Mouse (Mus musculus) lung, embryonic 14.5 days (tissue): ENCODE data around the gene Ccnc. TPM values are rescaled to one million over a fixed set of nuclear protein-coding genes. Genes with fewer than 3 reads are reported as not detected.

Source experiments
- ATAC-seq: fragments of 200-750 bp; cut with Nextera tagmentation; 2 replicates; pipeline ENCODE4 v1.8.0; 2017; ENCODE audit warnings: mild to moderate bottlenecking, moderate TSS enrichment, moderate library complexity; ENCODE audit not compliant: insufficient read depth
- DNase-seq: peaks from one replicate; pipeline ENCODE4 v3.0.0-alpha.2; 2015
- H3K27ac ChIP-seq: fragments of 300-500 bp; sonication (generic); 2 replicates; pipeline ENCODE4 v1.5.1; 2014; ENCODE audit warnings: low read depth, mild to moderate bottlenecking, moderate library complexity
- H3K27me3 ChIP-seq: fragments of 300-500 bp; sonication (generic); 2 replicates; pipeline ENCODE4 v1.6.1; 2014; ENCODE audit warnings: low read length, control low read depth; ENCODE audit not compliant: insufficient read depth
- H3K36me3 ChIP-seq: fragments of 300-500 bp; sonication (generic); 2 replicates; pipeline ENCODE4 v1.6.1; 2014; ENCODE audit warnings: control low read depth; ENCODE audit not compliant: insufficient read depth
- H3K4me1 ChIP-seq: fragments of 300-500 bp; sonication (generic); 2 replicates; pipeline ENCODE4 v1.6.1; 2014; ENCODE audit warnings: antibody characterized with exemption, control low read depth; ENCODE audit not compliant: insufficient read depth
- H3K4me2 ChIP-seq: fragments of 300-500 bp; sonication (generic); 2 replicates; pipeline ENCODE4 v1.6.1; 2014; ENCODE audit warnings: mild to moderate bottlenecking
- H3K4me3 ChIP-seq: fragments of 300-500 bp; sonication (generic); 2 replicates; pipeline ENCODE4 v1.5.1; 2014; ENCODE audit warnings: low read depth, low read length
- H3K9ac ChIP-seq: fragments of 300-500 bp; sonication (generic); 2 replicates; pipeline ENCODE4 v1.6.1; 2014
- H3K9me3 ChIP-seq: fragments of 300-500 bp; sonication (generic); 2 replicates; pipeline ENCODE4 v1.6.1; 2016; ENCODE audit warnings: low read depth, low read length, control low read depth
- CTCF ChIP-seq: IDR thresholded peaks from 2 replicates; pipeline ENCODE4 v1.5.1; 2016; ENCODE audit warnings: antibody characterized with exemption, low read depth
- WGBS: fragments of 180-500 bp; shearing (Covaris S2); extraction: QIAGEN DNeasy Blood & Tissue Kit; methylation state at CpG from one replicate; pipeline ENCODE4 v1.1.7; 2014; 5-methylcytosine and 5-hydroxymethylcytosine counted together
- polyA plus RNA-seq: library from polyadenylated mRNA; unstranded; fragments of >200 nt; fragmentation: Nextera tagmentation; extraction: Ambion mirVana; gene quantifications from 2 replicates; pipeline ENCODE4 v1.2.1, GENCODE M21; 2014

Ccnc gene
- 46.8 and 51.1 TPM in 2 replicates for polyA plus RNA-seq

DNA sequence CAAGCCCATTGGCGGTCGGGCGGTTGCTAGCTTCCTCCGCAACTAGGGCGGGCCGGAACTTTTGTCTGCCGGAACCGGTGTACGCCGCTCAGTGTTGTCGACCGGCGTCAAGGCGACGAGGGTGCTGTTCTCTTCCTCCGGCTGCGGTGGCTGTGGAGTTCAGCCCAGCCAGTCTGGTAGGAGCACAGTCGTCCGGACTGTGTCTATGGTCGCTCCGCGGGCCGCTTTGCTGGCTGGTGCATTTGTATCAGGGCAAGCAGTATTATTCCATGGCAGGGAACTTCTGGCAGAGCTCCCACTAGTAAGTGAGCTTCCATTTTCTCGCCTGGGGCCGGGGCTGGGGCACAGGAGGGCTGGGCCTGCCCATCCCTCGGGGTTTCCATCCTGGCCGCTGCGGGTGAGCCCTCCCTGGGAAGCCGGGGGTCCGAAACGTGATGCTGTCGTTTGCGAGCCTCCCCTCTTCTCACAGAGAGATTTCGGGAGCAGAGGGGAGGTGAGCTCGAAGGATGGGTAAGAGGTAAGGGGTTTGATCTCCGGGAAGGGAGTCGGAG, at the start of gene Ccnc:
Gene Ccnc (plus strand): TSS at position 87 of the 551 bp plus-strand sequence.
- Histone ChIP-seq H3K4me3 (peak within 1 kb of the TSS; percentile 67), H3K36me3 (peaks cover under 1% of the 10 kb centered on the region; the same call in 1 of the 2 replicates), H3K9me3 (no peaks in the 10 kb centered on the region), H3K4me1 (no peaks in the 10 kb centered on the region), H3K9ac (peak within 1 kb of the TSS; percentile 75), H3K27me3 (no peaks in the 10 kb centered on the region), H3K4me2 (peak within 1 kb of the TSS; percentile 82), H3K27ac (peak within 1 kb of the TSS; percentile 88)
- under 1% methylated on average over 37 of the region's 37 CpGs for WGBS
- DNase-seq (peak; percentile 97), ATAC-seq (peak; percentile 99)
- TF ChIP-seq CTCF, result no peak

DNA sequence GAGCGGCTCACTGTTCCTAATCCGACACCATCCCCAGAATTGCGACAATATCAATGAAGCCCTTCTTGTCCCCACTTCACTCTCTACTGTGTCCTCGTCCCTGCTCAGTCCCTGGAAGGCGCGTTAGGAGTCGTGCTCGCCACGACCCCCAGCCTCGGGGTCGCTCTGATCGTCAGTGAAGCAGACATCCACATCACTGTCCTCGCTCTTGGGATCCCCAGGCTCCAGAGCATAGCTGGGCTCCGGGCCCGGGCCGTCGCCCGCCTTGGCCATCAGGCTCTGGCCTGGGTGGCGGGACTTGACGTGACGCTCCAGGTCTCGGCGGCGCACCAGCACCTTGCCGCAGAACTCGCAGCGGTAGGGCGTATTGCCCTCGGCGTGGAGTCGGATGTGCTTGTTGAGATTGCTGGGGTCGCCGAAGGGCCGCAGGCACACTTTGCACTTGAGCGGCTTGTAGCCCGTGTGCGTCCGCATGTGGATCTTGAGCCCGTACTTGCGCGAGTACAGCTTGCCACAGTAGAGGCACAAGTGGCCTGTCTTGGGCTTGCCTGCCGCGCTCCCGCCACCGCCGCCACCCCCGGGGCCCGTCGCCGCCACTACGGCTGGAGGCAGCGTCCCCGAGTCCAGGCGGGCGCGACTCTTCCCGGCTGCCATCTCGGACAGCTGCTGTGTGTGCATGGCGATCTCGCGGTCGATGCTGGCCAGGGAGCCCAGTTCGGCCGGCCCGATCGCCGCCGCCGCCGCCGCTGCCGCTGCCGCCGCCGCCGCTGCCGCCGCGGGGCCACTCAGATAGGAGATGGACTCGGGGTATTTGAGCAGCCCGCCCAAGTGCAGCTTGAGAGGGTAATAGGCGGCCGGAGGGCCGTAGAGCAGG, 49.2 kb upstream of the Ccnc start:
- no peaks in the 10 kb centered on the region for H3K4me1 ChIP-seq
- no peaks in the 10 kb centered on the region for H3K36me3 ChIP-seq
- no peak for ATAC-seq
- H3K9ac ChIP-seq, result no peak overlapping the region
- H3K4me3 ChIP-seq, result peak overlapping the region; percentile 40
- no peaks in the 10 kb centered on the region for H3K9me3 ChIP-seq
- no peak for TF ChIP-seq CTCF
- H3K4me2 ChIP-seq, result peak overlapping the region; percentile 61
- under 1% methylated on average over 84 of the region's 84 CpGs for WGBS
- no peak for DNase-seq
- peaks cover 95% of the 10 kb centered on the region for H3K27me3 ChIP-seq
- no peak overlapping the region for H3K27ac ChIP-seq

- WGBS, result 1% methylated on average over 66 of the region's 79 CpGs
- Histone ChIP-seq H3K27ac (no peak overlapping the region), H3K27me3 (peaks cover 100% of the 10 kb centered on the region), H3K4me2 (peak overlapping the region; percentile 61), H3K4me1 (no peaks in the 10 kb centered on the region), H3K36me3 (no peaks in the 10 kb centered on the region), H3K4me3 (peak overlapping the region; percentile 40), H3K9me3 (no peaks in the 10 kb centered on the region), H3K9ac (no peak overlapping the region)
- DNase-seq, result peak; percentile 57
- TF ChIP-seq CTCF, result 0 out of 2 replicates have a peak, but pooled peaks have one; percentile 17
- peak; percentile 90 for ATAC-seq
Measured at GRCm38 (mm10) chr4:21678975-21679623, 48.4 kb upstream of the Ccnc start.

GRCm38 (mm10) chr4:21679624-21680480, 47.6 kb upstream of the Ccnc start:
- Histone ChIP-seq H3K4me3 (peak overlapping the region; percentile 40), H3K4me2 (peak overlapping the region; percentile 61), H3K9ac (no peak overlapping the region), H3K36me3 (no peaks in the 10 kb centered on the region), H3K27me3 (peaks cover 100% of the 10 kb centered on the region), H3K9me3 (no peaks in the 10 kb centered on the region), H3K4me1 (no peaks in the 10 kb centered on the region), H3K27ac (no peak overlapping the region)
- 3% methylated on average over 42 of the region's 42 CpGs for WGBS
- ATAC-seq (peak; percentile 23), DNase-seq (no peak)
- TF ChIP-seq CTCF, result no peak

GRCm38 (mm10) chr4:21680971-21681370, 46.5 kb upstream of the Ccnc start:
- Histone ChIP-seq H3K36me3 (no peaks in the 10 kb centered on the region), H3K9ac (no peak overlapping the region), H3K27me3 (peaks cover 100% of the 10 kb centered on the region), H3K4me2 (no peak overlapping the region), H3K4me3 (no peak overlapping the region), H3K9me3 (no peaks in the 10 kb centered on the region), H3K4me1 (no peaks in the 10 kb centered on the region), H3K27ac (no peak overlapping the region)
- ATAC-seq (no peak), DNase-seq (no peak)
- TF ChIP-seq CTCF, result no peak
- 3% methylated on average over 10 of the region's 10 CpGs for WGBS

- ATAC-seq (no peak), DNase-seq (no peak)
- Histone ChIP-seq H3K27ac (no peak overlapping the region), H3K9me3 (no peaks in the 10 kb centered on the region), H3K27me3 (peaks cover 100% of the 10 kb centered on the region), H3K36me3 (no peaks in the 10 kb centered on the region), H3K4me3 (no peak overlapping the region), H3K4me2 (no peak overlapping the region), H3K4me1 (no peaks in the 10 kb centered on the region), H3K9ac (no peak overlapping the region)
- no peak for TF ChIP-seq CTCF
- WGBS, result 15% methylated on average over 10 of the region's 10 CpGs
Measured at GRCm38 (mm10) chr4:21682421-21683150, 44.9 kb upstream of the Ccnc start.
